Mouse (Mus musculus) brain, embryonic 14.5 days (tissue): ENCODE results near the gene Gm35315.

Experiments
- CTCF ChIP-seq: fragments of 200-500 bp; IDR thresholded peaks from 2 replicates; pipeline ENCODE4 v1.5.1; 2012; ENCODE audit warnings: inconsistent platforms, mild to moderate bottlenecking, moderate library complexity, borderline replicate concordance; ENCODE audit not compliant: insufficient read depth, insufficient read length; ENCODE audit errors: extremely low read depth
- POLR2A ChIP-seq: fragments of 200-500 bp; IDR thresholded peaks from 2 replicates; pipeline ENCODE4 v1.6.1; 2012; ENCODE audit warnings: mild to moderate bottlenecking, inconsistent platforms, borderline replicate concordance; ENCODE audit not compliant: poor library complexity, insufficient read depth, insufficient read length, severe bottlenecking; ENCODE audit errors: extremely low read depth

DNA sequence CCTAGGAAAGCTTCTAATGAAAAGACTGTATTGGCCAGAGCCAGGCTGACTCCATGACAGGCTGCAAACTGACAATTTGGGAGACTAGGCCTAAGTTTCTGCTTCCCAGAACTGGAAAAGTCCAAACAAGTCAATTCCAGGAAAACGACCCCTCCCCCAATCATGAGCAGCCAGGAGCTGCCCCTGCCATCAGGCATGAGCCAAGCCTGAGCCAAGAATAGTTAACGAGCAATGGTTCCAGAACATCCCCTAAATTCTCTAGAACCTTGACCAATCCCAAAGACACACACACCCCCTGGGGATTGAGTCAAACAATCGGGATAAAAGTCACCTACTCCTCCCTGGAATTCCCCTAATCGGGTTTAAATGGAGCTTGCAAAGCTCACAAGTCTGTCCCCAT is 11.3 kb downstream of the Gm35315 start:
- no peak for TF ChIP-seq CTCF
- no peak for TF ChIP-seq POLR2A
